Mouse (Mus musculus): Measurements from ENCODE around the gene Zp2. TPM values are rescaled to one million over a fixed set of nuclear protein-coding genes. Genes with fewer than 3 reads are reported as not detected.

Zp2 gene
- polyA plus RNA-seq, 1 experiment: 0.08 TPM

DNA sequence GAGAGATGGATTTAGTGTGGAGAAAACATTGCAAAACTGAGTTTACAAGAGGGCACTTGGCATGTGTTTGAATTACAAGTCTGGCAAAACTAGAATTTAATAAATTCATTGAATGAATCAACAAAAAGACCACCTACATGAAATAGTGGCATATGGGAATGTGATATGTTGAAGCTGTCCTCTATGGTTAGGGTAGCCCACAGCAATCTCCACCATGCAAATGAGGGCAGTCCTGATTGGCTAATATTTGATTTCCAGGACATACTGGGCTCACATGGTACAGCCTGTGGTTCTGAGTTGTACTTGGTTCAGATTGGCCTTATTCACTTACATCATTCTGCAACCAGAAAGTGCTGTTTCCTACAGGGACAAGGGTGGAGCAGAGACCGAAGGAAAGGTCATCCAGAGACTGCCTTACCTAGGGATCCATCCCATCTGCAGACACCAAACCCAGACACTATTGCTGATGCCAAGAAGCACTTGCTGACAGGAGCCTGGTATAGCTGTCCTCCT is 27.2 kb upstream of the Zp2 start:
- no peaks in the 10 kb centered on the region for H3K36me3 ChIP-seq (ENCODE audit: control insufficient read depth, insufficient read depth)
- no peaks in the 10 kb centered on the region for H3K27me3 ChIP-seq (ENCODE audit: control insufficient read depth, insufficient read depth, insufficient read length)
- H3K4me2 ChIP-seq (ENCODE audit: low read depth): no peak overlapping the region
- TF ChIP-seq MAX (IDR thresholded peaks at IDR 0.05; ENCODE audit: low read depth) (no peak), POLR2A (IDR thresholded peaks at IDR 0.05; ENCODE audit: insufficient read length, low read depth) (no peak), USF1 (IDR thresholded peaks at IDR 0.05; ENCODE audit: low read depth) (no peak), TCF3 (IDR thresholded peaks at IDR 0.05; ENCODE audit: insufficient read length, low read depth) (no peak), E2F4 (IDR thresholded peaks at IDR 0.05; ENCODE audit: insufficient read depth) (no peak), MYOG (IDR thresholded peaks at IDR 0.05; ENCODE audit: control insufficient read depth in 1 of 3, insufficient read depth in 1 of 3, insufficient read length in 2 of 3, low read depth in 2 of 3) (no peak), SRF (IDR thresholded peaks at IDR 0.05; ENCODE audit: control insufficient read depth, insufficient read length, low read depth) (no peak), CEBPB (IDR thresholded peaks at IDR 0.05; ENCODE audit: insufficient read depth, poor library complexity, severe bottlenecking) (no peak)
- no peak overlapping the region for H3K4me3 ChIP-seq
- H3ac ChIP-seq (ENCODE audit: control insufficient read depth, insufficient read length): no peak overlapping the region
- H3K79me2 ChIP-seq (ENCODE audit: control insufficient read depth, insufficient read depth): no peaks in the 10 kb centered on the region

DNA sequence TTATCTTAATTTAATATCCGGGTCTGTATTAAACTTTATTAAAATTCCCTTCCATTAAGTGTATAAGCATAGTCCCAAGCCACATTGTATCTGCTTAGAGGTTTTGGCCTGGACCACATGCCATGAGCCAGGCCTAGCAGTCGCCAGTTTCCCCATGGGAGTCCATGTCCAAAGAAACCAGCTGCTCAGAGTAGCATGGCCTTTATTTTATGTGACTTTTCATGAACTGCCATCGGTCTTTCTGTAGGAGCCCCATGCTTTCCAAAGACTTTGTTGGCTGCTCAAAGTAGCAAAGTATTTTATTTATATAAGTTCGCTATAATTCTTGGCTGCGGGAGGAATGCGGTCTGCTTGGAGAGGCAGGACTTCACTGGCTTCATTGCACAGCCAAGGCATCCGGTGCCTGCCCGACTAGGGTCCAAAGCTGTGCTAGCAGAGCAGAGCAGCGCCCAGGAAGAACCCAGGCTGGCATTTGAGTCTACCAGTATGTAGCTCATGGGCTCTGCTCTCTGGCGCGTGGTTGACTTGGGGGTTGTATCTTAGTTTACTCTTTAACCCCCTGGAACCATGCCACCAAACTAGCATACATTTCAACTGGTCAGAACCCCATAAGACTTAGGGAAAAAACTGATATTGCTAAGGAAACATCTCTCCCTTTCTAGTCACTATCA is 18.6 kb upstream of the Zp2 start:
- Histone ChIP-seq H3K36me3 (ENCODE audit: control insufficient read depth, insufficient read depth) (no peaks in the 10 kb centered on the region), H3K4me3 (no peak overlapping the region), H3ac (ENCODE audit: control insufficient read depth, insufficient read length) (no peak overlapping the region), H3K4me2 (ENCODE audit: low read depth) (no peak overlapping the region), H3K79me2 (ENCODE audit: control insufficient read depth, insufficient read depth) (no peaks in the 10 kb centered on the region), H3K27me3 (ENCODE audit: control insufficient read depth, insufficient read depth, insufficient read length) (no peaks in the 10 kb centered on the region)
- TF ChIP-seq E2F4 (IDR thresholded peaks at IDR 0.05; ENCODE audit: insufficient read depth): no peak
- no peak for TF ChIP-seq MAX (IDR thresholded peaks at IDR 0.05; ENCODE audit: low read depth)
- no peak for TF ChIP-seq MYOG (IDR thresholded peaks at IDR 0.05; ENCODE audit: control insufficient read depth in 1 of 3, insufficient read depth in 1 of 3, insufficient read length in 2 of 3, low read depth in 2 of 3)
- TF ChIP-seq REST (IDR thresholded peaks at IDR 0.05; ENCODE audit: insufficient read depth, insufficient read length): no peak
- no peak for TF ChIP-seq SRF (IDR thresholded peaks at IDR 0.05; ENCODE audit: control insufficient read depth, insufficient read length, low read depth)
- no peak for TF ChIP-seq USF1 (IDR thresholded peaks at IDR 0.05; ENCODE audit: low read depth)
- TF ChIP-seq TCF3 (IDR thresholded peaks at IDR 0.05; ENCODE audit: insufficient read length, low read depth): no peak
- TF ChIP-seq CEBPB (IDR thresholded peaks at IDR 0.05; ENCODE audit: insufficient read depth, poor library complexity, severe bottlenecking): no peak
- no peak for TF ChIP-seq TCF12 (IDR thresholded peaks at IDR 0.05; ENCODE audit: insufficient read depth, poor library complexity, severe bottlenecking)
- TF ChIP-seq POLR2AphosphoS2 (IDR thresholded peaks at IDR 0.05; ENCODE audit: insufficient read length, low read depth): no peak

DNA sequence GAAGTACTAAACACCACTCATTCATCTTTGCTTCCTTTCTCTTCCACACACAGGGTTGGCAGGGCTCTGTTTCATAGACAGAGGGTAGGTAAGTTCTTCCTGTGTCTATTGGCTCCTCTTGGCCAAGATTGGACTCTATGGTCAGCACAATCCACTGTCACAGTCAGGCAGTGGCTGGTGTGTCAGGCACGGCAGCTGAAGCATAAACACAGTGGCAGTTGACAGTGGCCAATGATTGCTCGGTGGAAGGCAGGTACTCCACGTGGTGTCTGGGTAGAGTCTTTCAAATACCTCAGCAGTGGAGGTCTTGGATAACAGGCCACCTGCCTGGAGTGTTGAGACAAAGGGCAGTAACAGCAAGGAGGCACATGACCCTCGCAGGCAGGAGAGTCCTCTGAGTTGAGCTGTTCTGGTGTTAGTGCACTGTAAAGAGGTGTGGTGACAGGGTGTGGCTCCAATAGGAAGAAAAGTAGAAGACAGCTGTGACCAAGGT is 13.1 kb upstream of the Zp2 start:
- Histone ChIP-seq H3K27me3 (ENCODE audit: control insufficient read depth, insufficient read depth, insufficient read length) (no peaks in the 10 kb centered on the region), H3K79me2 (ENCODE audit: control insufficient read depth, insufficient read depth) (no peaks in the 10 kb centered on the region), H3ac (ENCODE audit: control insufficient read depth, insufficient read length) (no peak overlapping the region), H3K4me2 (ENCODE audit: low read depth) (no peak overlapping the region), H3K36me3 (ENCODE audit: control insufficient read depth, insufficient read depth) (no peaks in the 10 kb centered on the region), H3K4me3 (no peak overlapping the region)
- TF ChIP-seq REST (IDR thresholded peaks at IDR 0.05; ENCODE audit: insufficient read depth, insufficient read length) (no peak), CEBPB (IDR thresholded peaks at IDR 0.05; ENCODE audit: insufficient read depth, poor library complexity, severe bottlenecking) (no peak), POLR2A (IDR thresholded peaks at IDR 0.05; ENCODE audit: insufficient read length, low read depth) (no peak), SRF (IDR thresholded peaks at IDR 0.05; ENCODE audit: control insufficient read depth, insufficient read length, low read depth) (no peak), MYOG (IDR thresholded peaks at IDR 0.05; ENCODE audit: control insufficient read depth in 1 of 3, insufficient read depth in 1 of 3, insufficient read length in 2 of 3, low read depth in 2 of 3) (peak in 2 of 3 experiments; percentile 1 to 7), TCF12 (IDR thresholded peaks at IDR 0.05; ENCODE audit: insufficient read depth, poor library complexity, severe bottlenecking) (no peak), MAX (IDR thresholded peaks at IDR 0.05; ENCODE audit: low read depth) (no peak), E2F4 (IDR thresholded peaks at IDR 0.05; ENCODE audit: insufficient read depth) (no peak), MYOD1 (IDR thresholded peaks at IDR 0.05; ENCODE audit: control insufficient read depth in 1 of 3, insufficient read length in 2 of 3, low read depth in 2 of 3) (peak in 1 of 3 experiments; percentile 48), USF1 (IDR thresholded peaks at IDR 0.05; ENCODE audit: low read depth) (no peak)

DNA sequence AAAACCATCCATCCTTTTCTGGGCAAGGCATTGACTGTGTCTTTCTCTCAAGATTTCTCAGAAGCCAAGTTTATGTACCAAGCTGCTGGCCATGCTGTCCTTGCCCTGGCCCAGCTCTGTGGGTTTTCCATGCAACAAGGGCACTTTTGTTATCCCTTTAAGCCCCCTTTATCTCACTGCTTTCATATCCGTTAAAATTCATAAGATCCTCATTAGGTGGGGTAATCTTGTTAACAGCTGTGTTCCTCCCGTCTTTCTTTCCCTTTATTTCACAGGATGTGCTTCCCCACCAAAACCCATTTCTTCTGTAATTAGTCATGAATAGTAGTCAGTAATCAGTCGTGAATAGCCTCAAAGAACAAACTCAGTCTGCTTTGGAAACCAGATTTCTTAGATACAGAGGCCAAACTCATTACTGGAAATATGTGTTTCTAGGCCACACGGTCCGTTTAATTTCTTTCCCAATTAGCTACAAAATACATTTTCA is 12.5 kb upstream of the Zp2 start:
- no peaks in the 10 kb centered on the region for H3K36me3 ChIP-seq (ENCODE audit: control insufficient read depth, insufficient read depth)
- no peaks in the 10 kb centered on the region for H3K79me2 ChIP-seq (ENCODE audit: control insufficient read depth, insufficient read depth)
- no peak overlapping the region for H3K4me3 ChIP-seq
- no peaks in the 10 kb centered on the region for H3K27me3 ChIP-seq (ENCODE audit: control insufficient read depth, insufficient read depth, insufficient read length)
- TF ChIP-seq TCF12 (IDR thresholded peaks at IDR 0.05; ENCODE audit: insufficient read depth, poor library complexity, severe bottlenecking): no peak
- TF ChIP-seq REST (IDR thresholded peaks at IDR 0.05; ENCODE audit: insufficient read depth, insufficient read length): no peak
- TF ChIP-seq MYOG (IDR thresholded peaks at IDR 0.05; ENCODE audit: control insufficient read depth in 1 of 3, insufficient read depth in 1 of 3, insufficient read length in 2 of 3, low read depth in 2 of 3): no peak
- TF ChIP-seq USF1 (IDR thresholded peaks at IDR 0.05; ENCODE audit: low read depth): no peak
- TF ChIP-seq CEBPB (IDR thresholded peaks at IDR 0.05; ENCODE audit: insufficient read depth, poor library complexity, severe bottlenecking): no peak
- TF ChIP-seq MYOD1 (IDR thresholded peaks at IDR 0.05; ENCODE audit: control insufficient read depth in 1 of 3, insufficient read length in 2 of 3, low read depth in 2 of 3): no peak
- no peak for TF ChIP-seq POLR2A (IDR thresholded peaks at IDR 0.05; ENCODE audit: insufficient read length, low read depth)
- no peak for TF ChIP-seq SRF (IDR thresholded peaks at IDR 0.05; ENCODE audit: control insufficient read depth, insufficient read length, low read depth)
- no peak for TF ChIP-seq E2F4 (IDR thresholded peaks at IDR 0.05; ENCODE audit: insufficient read depth)
- TF ChIP-seq MAX (IDR thresholded peaks at IDR 0.05; ENCODE audit: low read depth): no peak
- TF ChIP-seq POLR2AphosphoS2 (IDR thresholded peaks at IDR 0.05; ENCODE audit: insufficient read length, low read depth): no peak
- no peak for TF ChIP-seq TCF3 (IDR thresholded peaks at IDR 0.05; ENCODE audit: insufficient read length, low read depth)
- no peak overlapping the region for H3ac ChIP-seq (ENCODE audit: control insufficient read depth, insufficient read length)
- no peak overlapping the region for H3K4me2 ChIP-seq (ENCODE audit: low read depth)

Measured in myocyte (in vitro differentiated cells).